Mouse (Mus musculus): ENCODE measurements around the gene Tysnd1.

Gene Tysnd1

DNA sequence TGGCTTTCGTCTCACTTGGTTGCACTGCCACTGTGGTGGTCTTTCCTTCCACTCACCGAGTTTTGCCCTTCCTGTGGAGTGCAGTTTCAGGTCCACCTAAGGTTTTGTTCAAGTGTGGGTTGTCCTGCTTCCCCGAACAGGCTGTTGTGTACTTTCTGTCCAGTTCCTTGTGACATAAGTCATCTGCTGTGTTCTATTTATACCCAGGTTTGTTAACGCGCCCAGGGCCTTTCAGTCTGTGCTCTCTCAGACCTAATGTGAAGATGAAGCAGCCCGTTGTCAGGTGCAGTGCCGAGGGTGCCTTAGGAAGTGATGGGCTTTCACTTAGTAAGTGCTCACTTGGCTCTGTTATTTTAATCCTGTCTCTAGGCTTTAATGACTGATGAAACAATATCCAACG lies 5.9 kb upstream of the Tysnd1 start:
- DNase-seq (ENCODE audit: low read depth, low spot score) = no peak

DNA sequence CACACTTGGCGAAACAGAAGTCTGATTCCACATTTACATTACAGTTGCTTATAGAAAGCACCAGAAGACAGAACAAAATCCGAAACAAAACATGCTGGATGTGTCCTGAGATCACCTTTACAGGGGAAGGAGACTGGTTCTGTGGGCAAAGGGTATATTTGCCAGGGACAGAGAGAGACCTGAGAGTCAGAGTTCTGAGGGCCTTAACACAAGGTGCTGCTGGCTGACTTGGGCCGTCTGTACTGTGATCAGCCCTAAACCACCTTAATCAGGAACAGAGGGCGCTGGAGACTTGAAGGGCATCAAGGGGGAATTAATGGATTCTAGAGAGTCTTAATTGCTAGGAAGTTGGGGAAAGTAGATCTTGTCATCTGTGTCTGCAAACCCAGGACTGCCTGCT lies 1.8 kb upstream of the Tysnd1 start:
- no peak for DNase-seq (ENCODE audit: low read depth, low spot score)

DNA sequence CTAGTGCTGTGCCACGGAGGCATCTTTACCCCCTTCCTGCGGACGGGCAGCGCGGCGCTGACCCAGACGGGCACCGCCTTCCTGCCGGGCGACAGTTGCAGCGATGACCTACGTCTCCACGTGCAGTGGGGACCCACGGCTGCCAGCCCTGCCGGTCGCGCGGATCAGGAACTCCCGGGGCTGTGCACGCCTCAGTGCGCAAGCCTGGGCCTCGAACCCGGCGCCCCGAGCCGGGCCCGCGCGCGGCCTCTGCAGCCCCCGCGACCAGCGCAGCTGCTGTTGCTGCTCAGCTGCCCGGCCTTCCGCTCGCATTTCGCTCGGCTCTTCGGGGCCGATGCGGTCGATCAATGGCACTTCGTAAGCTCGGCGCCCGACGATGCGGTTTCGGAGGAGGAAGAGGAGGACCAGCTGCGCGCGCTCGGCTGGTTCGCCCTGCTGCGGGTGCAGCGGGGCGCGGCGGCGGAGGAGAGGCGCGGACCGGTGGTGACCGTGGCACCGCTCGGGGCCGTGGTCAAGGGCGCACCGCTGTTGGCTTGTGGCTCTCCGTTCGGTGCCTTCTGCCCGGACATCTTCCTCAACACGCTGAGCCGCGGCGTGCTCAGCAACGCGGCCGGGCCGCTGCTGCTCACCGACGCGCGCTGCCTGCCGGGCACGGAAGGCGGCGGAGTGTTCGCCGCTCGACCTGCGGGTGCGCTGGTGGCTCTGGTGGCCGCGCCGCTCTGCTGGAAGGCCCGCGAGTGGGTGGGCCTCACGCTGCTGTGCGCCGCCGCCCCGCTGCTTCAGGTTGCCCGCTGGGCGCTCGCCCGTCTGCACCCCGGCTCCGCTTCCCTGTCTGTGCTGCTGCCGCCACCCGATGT lies 617 bp downstream of the Tysnd1 start:
- DNase-seq (ENCODE audit: low read depth, low spot score) = peak; percentile 64

DNA sequence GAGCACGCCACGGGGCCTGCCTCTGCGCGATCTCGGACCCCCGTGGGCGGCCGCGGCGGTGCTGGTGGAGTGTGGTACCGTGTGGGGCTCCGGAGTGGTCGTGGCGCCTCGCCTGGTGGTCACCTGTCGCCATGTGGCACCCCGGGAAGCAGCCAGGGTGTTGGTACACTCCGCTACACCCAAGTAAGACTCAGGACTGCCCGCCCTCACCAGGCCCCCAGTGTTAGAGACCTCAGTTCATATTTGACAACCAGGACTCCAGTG lies 1.2 kb downstream of the Tysnd1 start:
- no peak for DNase-seq (ENCODE audit: low read depth, low spot score)

DNA sequence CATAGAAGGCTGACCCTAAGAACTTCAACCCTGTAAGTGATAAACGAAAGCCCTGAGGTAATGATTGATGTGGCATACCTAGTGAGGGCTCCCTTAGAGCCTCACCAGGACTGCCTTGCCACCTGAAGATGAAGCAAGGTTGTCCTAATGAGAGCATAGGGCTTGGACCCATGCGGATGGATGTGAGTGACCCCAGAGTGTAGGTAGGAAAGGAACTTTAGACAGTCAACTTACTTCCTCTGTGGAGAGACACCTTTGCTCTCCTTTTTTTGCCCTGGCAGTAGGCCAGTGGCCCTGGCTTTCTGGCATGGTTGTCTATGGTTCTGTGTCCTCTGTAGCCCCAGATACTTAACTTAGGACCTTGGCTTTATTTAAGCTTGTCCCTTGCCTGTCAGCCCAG lies 1.7 kb downstream of the Tysnd1 start:
- no peak for DNase-seq (ENCODE audit: low read depth, low spot score)

DNA sequence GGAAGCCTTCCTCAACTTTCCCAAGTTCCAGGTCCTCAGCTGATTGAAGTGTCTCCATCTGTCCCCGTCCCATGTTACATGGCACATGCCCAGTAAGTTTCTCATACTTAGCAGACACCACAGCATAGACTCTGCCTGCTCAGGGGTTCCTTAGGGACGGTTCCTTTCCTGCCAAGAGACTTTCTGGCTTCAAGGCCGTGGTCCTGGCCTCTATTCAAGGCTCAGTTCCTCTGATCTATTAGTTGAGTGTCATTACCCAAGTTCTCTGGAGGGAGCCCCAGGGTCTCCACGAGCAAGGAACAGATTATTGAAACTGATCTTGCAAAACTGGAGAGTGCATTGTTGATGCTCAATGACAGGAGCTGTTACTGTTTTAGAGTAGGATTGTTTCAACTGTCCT lies 9.3 kb downstream of the Tysnd1 start:
- no peak for DNase-seq (ENCODE audit: low read depth, low spot score)

DNA sequence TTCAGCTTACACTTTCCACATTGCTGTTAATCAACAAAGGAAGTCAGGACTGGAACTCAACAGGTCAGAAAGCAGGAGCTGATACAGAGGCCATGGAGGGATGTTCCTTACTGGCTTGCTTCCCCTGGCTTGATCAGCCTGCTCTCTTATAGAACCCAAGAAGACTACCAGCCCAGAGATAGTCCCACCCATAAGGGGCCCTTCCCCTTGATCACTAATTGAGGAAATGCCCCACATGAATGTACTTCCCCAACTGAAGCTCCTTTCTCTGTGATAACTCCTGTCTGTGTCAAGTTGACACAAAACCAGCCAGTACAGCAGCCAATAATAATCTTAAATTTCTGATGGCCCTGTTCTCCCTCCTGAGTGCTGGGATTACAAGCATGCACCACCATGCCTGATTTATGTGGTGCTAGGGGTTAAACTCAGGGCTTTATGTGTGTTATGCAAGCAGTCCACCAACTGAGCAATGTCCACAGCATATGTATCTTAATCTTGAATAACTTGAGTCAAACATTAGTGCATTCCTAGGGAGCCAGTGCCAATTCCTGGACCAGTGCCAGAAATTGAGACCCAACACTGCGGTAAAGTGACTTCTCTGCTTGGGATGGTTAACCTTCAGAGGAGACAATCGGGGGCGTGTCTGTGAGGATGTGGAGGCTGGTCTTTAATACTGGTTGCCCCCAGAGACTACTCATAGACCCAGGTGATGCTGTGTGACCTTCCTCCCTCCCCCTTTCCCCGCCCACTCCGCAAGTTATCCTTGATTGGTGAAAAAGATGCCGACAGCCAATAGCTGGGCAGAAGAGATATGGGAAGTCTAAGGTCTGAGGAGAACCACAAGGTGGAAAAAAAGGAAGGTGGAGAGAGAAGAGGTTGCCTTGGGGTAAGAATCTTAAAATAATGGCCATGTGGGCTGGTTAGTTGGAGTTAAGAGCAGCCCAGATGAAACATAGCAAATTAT lies 11.4 kb downstream of the Tysnd1 start:
- DNase-seq (ENCODE audit: low read depth, low spot score) = no peak

DNA sequence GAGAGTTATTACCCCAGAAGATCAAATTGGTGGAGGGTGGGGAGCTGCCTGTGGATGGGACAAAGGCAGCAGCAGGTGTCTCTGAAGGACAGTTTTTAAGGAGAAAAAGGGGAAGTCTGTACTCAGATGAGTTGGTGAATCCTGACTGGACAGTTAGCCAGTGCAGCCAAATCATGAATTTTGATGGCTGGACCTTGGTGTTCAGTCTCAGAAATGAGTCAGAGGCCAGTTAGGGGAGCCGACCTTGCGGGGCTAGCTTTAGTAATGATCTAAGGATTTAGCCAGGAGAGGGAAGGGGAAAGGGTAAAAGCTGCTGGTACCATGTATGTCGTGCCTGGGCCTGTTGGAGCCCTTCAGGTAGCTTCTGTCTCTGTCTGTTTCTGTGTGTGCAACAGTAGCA lies 18.3 kb downstream of the Tysnd1 start:
- no peak for DNase-seq (ENCODE audit: low read depth, low spot score)

DNA sequence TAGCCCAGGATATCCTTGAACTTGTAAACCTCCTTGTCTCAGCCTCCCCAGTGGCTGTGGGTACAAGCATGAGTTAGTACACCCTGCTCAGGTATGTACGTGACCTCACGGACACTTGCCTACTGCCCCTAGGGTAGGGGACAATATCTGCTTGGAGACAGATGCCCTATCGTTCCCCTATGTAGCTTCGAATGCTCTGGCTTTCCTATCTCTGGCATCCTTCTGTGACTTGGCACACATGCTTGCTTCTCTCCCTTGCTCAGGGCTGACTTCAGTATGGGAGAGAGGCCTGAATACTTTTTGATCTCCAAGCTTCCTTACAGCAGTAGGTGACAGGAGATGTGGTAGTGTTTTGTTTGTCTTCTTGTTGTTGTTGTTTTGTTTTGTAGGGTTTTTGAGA lies 18.8 kb downstream of the Tysnd1 start:
- no peak for DNase-seq (ENCODE audit: low read depth, low spot score)

DNA sequence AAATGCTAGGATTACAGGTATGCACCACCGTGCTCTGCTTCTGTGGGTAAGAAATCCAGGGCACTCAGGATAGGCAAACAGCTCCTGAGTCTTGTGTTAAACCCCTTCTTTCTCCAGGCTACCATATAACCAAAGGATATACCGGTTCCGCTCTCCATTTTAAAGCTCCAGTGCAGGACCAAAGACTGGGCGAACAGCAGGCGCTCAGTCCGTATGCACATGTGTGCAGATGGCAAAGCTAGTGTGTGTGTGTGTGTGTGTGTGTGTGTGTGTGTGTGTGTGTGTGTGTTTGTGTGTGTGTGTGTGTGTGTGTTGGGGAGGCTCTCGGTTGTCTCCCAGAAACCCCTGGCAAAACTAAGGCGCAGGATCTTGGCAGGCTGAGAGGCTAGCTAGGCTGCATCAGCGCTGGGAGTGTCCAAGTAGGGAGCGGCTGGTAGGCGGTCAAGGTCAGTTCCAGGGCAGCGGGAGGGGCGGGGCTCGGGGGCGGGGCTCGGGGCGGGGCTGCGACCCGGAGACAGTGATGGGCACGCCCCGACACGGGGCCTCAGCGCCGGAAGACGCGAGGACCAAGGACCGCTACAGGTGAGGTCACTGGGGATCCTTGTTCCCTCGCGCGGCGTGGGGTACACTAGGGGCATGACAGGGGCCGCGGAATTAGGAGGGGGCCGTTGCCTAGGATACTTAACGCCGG lies 19.6 kb downstream of the Tysnd1 start, which contains the start of gene Aifm2:
Gene Aifm2, plus strand, starts transcription at position 493 of the 691 bp plus-strand sequence.
- peak; percentile 49 for DNase-seq (ENCODE audit: low read depth, low spot score)

DNA sequence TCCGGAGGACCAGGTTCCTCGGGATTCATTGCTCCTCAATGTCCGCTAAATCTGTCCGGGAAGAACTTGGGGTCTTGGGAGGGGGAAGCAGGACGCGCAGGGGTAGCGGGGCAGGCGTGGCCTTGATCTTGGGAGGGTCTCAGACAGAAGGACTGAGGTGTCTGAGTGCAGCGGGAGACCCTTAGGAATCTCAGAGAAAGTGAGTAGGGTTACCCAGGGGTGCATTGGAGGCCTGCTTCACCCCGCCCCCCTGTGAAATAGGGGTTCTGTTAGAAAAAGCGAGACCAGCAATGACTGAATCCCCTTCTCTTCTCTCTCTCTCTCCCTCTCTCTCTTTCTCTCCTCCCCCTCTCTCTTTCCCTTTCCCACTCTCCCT lies 20.1 kb downstream of the Tysnd1 start:
- DNase-seq (ENCODE audit: low read depth, low spot score) = no peak

DNA sequence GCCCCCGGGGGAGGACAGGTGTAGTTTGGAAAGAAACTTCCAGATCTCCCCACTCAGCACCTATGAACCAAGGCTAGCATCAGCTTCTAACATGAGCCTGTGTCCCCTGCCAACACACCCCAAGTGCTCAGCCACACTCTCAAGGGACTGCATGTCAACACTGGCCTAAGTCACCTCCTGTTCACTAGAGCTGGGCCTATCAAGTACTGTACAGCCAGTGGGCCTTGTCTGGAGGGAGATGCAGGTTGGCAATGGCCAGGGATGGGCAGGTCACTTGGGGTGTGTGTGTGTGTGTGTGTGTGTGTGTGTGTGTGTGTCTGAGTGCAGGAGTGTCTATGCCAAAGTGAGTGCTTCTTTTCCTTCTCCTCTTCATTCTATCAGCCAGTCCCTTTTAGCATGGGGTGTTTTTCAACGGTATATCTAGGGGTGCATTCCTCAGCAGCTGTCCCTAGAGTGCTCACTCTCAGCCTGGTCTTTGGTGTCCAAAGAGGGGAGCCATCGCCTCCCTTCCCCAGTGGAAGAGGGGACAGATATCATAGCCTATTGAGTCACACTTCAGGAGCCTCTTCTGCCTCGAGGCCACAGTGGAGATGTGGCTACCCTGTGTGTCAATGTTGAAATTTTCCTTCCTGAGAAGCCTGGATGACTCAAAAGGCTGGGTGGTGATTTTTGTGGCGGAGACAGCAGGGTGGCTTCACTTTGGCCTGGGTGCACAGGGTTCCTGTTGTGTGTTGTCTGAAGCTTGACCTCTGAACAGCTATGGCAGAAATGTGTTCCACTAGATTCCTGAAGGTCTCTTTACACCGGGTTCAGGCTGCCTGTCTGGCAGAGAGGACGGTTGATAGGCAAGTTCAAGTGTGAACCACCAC lies 20.9 kb downstream of the Tysnd1 start:
- DNase-seq (ENCODE audit: low read depth, low spot score) = no peak

DNA sequence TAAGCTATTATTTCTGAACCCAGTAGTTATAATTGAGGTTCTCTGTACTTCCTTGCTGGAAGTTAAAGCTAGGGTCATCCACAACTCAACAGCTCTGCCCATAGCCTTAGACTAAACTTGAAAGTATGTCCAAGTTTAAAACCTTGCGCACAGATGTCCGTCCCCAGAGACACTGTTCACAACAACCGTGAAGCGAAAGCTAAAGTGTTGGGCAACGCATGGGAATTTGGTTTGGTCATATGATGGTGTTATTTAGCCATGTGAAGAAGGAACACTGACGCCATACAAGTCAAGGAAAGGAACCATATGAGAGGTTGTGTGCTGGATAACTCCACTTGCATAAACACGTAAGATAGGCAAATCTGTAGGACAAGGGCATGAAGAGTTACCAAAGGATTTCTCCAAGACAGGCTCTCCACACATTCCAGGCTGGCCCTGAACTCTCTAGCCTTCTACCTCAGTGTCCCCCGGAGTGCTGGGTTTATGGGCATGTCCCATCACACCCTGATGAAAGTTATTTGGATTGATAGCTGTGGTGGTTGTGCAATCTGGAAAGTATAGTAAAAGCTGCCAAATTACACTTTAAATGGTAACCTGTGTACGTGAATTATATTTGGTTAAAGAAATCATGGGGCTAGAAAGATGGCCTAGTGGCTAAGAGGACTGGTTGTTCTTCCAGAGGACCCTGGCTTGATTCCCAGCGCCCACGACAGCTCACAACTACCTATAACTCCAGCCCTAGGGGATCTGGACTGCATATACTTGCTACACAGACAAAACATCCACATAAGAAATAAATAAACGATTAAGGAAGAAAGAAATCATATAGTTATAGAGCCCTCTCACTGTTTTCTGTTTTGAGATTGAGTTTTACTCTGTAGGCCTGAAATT lies 22.3 kb downstream of the Tysnd1 start:
- no peak for DNase-seq (ENCODE audit: low read depth, low spot score)

DNA sequence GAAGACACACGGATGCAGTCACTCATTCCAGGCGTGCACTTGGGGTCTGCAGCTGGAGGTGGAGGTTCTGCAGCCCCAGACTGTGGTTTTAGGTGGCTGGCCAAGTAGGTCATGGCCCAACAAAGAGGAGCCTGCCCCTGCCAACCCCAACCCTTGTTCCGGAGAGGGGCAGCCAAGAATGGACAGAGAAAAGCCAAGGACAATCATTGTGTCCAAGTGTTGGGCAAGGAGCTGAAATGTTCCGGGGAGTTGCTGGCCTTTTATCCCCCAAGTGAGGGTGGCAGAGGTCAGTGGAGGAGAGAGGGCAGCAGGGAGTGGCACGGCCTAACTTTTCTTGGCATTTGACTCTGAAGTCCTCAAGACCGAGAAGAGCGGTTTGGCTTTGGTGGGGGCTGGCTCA lies 25.0 kb downstream of the Tysnd1 start:
- no peak for DNase-seq (ENCODE audit: low read depth, low spot score)

DNA sequence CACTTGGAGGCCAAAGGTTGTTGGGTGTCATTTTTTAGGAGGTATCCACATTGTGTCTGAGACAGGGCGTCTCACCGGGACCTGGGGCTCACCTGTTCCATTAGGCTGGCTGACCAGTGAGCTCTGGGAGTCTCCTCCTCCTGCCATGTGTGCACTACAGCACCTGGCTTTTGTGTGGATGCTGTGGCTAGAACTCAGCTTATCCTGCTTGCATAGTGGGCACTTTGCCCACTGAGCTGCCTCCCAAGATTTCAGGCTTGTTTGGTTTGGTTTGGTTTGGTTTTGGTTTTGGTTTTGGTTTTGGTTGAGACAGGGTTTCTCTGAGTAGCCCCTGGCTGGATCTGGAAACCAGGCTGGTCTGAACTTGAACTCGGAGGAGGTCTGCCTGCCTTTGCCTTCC lies 26.9 kb downstream of the Tysnd1 start:
- no peak for DNase-seq (ENCODE audit: low read depth, low spot score)

DNA sequence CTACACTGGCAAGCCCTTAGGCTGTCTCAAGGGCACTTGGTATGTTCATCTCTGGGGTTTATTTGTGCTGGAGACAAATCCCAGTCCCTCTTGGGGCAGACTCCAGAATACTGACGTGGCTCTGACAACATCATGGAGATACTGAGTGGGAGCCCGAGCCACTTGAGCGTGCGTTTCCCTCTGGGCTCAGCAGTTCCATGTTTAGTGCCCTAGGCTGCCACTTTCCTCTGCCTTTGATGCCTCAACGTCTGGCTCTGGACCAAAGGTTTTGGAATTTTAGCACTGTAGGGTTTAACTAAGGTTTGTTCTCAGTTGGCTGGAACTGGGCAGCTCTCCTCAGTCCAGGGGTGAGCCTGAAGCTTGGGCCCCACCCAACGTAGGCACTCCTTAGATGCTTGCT lies 28.0 kb downstream of the Tysnd1 start:
- DNase-seq (ENCODE audit: low read depth, low spot score) = no peak

DNA sequence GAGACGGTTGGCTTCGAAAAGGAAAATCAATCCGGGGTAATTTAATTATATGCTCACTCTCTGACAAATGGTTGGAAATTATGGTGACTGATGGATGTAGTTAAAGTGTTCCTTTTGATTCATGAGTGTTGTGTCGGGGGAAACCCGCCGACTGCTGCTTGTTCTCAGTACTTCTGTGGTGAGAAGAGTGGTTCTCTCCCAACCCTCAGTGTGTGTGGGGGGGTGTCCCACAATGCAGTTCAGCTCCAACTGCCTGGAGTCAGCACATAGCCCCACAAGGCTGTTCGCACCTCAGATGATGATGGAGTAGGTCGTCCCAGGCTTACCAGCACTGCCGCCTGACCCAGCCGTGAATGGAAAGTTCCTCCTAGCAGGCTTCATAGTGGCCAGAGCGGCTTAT lies 33.9 kb downstream of the Tysnd1 start:
- DNase-seq (ENCODE audit: low read depth, low spot score) = no peak

DNA sequence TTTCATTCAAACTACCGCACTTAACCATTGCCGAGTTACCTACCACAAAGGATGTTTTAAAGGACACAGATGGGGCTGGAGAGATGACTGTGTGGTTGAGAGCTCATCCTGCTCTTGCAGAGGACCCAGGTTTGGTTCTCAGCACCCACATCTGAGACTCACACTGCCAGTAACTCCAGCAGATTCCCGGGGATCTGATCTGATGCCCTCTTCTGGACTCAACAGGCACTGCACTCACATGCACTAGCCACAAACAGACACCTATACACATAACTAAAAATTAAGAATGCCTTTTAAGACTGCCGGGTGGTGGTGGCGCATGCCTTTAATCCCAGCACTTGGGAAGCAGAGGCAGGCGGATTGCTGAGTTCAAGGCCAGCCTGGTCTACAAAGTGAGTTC lies 34.9 kb downstream of the Tysnd1 start:
- DNase-seq (ENCODE audit: low read depth, low spot score) = no peak

DNA sequence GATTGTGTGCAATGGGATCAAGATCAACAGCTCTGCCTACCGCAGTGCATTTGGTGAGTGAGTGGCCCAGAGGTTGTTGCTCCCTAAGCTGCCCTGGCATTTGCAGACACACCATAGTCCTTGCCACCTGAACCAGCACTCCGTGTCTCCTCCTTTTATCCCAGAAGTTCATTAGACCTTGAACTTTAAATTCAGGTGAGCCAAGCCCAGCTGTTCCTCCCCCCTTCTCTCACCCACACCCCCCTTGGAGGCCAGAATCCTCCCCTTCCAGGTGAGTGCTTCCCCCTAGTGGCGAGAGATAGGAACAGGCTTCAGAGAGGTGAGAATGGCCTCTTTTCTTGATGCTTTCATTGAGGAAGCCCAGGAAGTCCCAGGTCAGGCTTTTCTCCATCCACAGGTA lies 39.1 kb downstream of the Tysnd1 start:
- DNase-seq (ENCODE audit: low read depth, low spot score) = peak; percentile 25

DNA sequence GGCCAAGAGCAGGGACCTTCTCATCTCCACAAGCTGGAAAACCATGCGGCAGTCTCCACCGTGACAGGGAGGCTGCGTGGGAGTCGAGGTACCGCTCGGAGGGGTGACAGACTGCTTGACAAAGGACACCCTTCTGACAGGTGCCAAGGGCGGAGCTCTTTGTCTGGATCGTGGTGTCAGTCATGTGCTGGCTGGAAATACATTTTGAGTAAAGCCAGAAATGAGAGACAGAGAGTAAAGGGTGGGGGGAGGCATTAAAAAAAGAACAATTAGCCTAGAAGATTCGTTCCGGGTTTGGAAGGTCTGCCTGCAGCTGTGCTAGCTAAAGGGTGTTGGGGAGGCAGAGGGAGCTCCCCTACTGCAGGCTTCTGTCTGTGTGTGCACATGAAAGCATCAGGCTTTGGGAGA lies 41.4 kb downstream of the Tysnd1 start:
- no peak for DNase-seq (ENCODE audit: low read depth, low spot score)

Data from CD4-positive helper T cell, adult 2 months (primary cell).